Mouse (Mus musculus): ENCODE results near the gene Atp11b. TPM values are rescaled to one million over a fixed set of nuclear protein-coding genes. Genes with fewer than 3 reads are reported as not detected.

Atp11b gene
- polyA plus RNA-seq, 1 experiment from 2014 or later = 36.2 TPM

DNA sequence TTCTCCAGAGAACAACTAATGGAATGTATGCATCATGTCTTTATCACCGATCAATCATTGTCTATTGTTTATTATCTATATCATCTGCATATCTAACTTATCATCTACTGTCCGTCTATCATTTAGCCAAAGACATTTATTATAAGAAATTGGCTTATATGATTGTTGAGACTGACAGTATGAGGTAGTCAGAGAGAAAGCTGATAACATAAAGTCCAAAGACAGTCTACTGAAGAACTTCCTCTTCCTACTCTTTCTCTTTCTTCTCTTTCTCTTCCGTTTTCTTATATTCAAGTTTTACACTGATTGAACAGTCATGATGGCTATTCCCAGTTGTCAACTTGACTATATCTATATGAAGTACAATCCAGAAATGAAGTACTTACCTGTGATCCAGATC is 15.8 kb upstream of the Atp11b start:
- ATAC-seq (ENCODE audit: insufficient read depth) (no peak), DNase-seq (no peak)
- Histone ChIP-seq H3K4me2 (no peak overlapping the region), H3K4me3 (ENCODE audit: low read depth, low read length) (no peak overlapping the region), H3K9me3 (ENCODE audit: low read depth, low read length) (no peaks in the 10 kb centered on the region), H3K36me3 (ENCODE audit: insufficient read depth) (no peaks in the 10 kb centered on the region), H3K4me1 (ENCODE audit: insufficient read depth) (no peaks in the 10 kb centered on the region), H3K27ac (ENCODE audit: low read depth) (no peak overlapping the region), H3K9ac (no peak overlapping the region), H3K27me3 (ENCODE audit: insufficient read depth, low read length) (no peaks in the 10 kb centered on the region)
- 88% methylated on average over 3 of the region's 3 CpGs for WGBS
- no peak for TF ChIP-seq CTCF (IDR thresholded peaks at IDR 0.05; ENCODE audit: low read depth)

DNA sequence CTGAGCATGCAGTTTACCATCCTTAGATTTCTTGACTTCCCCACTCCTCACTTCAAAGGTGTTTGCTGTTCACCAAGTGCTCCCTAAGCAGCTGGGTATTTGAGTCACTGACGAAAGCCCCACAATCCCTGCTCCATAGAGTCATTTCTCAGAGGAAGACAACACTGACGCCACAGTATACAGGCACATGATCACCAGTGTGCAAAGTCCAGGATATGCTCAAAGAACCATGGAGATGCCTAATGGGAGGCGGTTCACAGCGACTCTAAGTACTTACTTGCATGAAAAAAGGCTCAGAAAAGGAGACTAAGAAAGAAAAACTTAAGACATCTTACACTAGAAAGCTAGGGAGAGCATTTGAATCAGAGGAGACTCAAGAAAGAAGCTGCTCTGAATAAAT is 8.9 kb upstream of the Atp11b start:
- DNase-seq (no peak), ATAC-seq (ENCODE audit: insufficient read depth) (no peak)
- no peak for TF ChIP-seq CTCF (IDR thresholded peaks at IDR 0.05; ENCODE audit: low read depth)
- Histone ChIP-seq H3K36me3 (ENCODE audit: insufficient read depth) (no peaks in the 10 kb centered on the region), H3K4me3 (ENCODE audit: low read depth, low read length) (no peak overlapping the region), H3K27ac (ENCODE audit: low read depth) (no peak overlapping the region), H3K4me1 (ENCODE audit: insufficient read depth) (no peaks in the 10 kb centered on the region), H3K4me2 (no peak overlapping the region), H3K9ac (no peak overlapping the region), H3K27me3 (ENCODE audit: insufficient read depth, low read length) (no peaks in the 10 kb centered on the region), H3K9me3 (ENCODE audit: low read depth, low read length) (no peaks in the 10 kb centered on the region)
- 53% methylated on average over 4 of the region's 4 CpGs for WGBS

GRCm38 (mm10) chr3:35746840-35747456 is 7.0 kb upstream of the Atp11b start:
- H3K36me3 ChIP-seq (ENCODE audit: insufficient read depth) = no peaks in the 10 kb centered on the region
- no peaks in the 10 kb centered on the region for H3K4me1 ChIP-seq (ENCODE audit: insufficient read depth)
- ATAC-seq (ENCODE audit: insufficient read depth) (no peak), DNase-seq (no peak)
- no peak overlapping the region for H3K27ac ChIP-seq (ENCODE audit: low read depth)
- H3K27me3 ChIP-seq (ENCODE audit: insufficient read depth, low read length) = no peaks in the 10 kb centered on the region
- H3K9me3 ChIP-seq (ENCODE audit: low read depth, low read length) = no peaks in the 10 kb centered on the region
- no peak overlapping the region for H3K4me3 ChIP-seq (ENCODE audit: low read depth, low read length)
- no peak overlapping the region for H3K4me2 ChIP-seq
- WGBS = 57% methylated on average over 9 of the region's 9 CpGs
- no peak overlapping the region for H3K9ac ChIP-seq
- TF ChIP-seq CTCF (IDR thresholded peaks at IDR 0.05; ENCODE audit: low read depth) = no peak

- Histone ChIP-seq H3K27me3 (ENCODE audit: insufficient read depth, low read length) (no peaks in the 10 kb centered on the region), H3K4me2 (no peak overlapping the region), H3K36me3 (ENCODE audit: insufficient read depth) (no peaks in the 10 kb centered on the region), H3K27ac (ENCODE audit: low read depth) (no peak overlapping the region), H3K4me3 (ENCODE audit: low read depth, low read length) (no peak overlapping the region), H3K4me1 (ENCODE audit: insufficient read depth) (no peaks in the 10 kb centered on the region), H3K9ac (no peak overlapping the region), H3K9me3 (ENCODE audit: low read depth, low read length) (no peaks in the 10 kb centered on the region)
- DNase-seq (no peak), ATAC-seq (ENCODE audit: insufficient read depth) (no peak)
- WGBS = 48% methylated on average over 5 of the region's 5 CpGs
- peak; percentile 24 for TF ChIP-seq CTCF (IDR thresholded peaks at IDR 0.05; ENCODE audit: low read depth)
Observed at GRCm38 (mm10) chr3:35750286-35750685, 3.6 kb upstream of the Atp11b start.

DNA sequence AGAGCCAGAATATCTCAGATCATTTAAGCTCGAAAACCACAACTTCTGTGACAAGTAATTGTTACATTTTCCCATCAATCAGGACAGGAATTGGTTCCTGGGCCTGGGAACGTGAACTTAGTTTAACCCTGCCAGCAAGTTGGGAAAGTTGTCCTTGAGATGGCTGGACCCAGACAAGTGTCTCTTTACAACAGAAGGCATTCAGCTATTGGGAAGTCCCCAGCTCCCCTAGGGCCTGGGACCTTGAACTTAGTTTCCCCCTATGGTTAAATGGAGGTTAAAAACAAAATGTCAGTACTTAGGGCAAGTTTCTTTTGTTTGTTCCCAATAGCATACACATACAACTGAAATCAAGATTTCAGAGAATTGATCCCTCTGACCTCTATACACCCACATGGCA is 2.2 kb upstream of the Atp11b start:
- ATAC-seq (ENCODE audit: insufficient read depth) = no peak

GRCm38 (mm10) chr3:35762735-35763134 is 8.8 kb downstream of the Atp11b start:
- H3K4me1 ChIP-seq (ENCODE audit: insufficient read depth) = no peaks in the 10 kb centered on the region
- no peak overlapping the region for H3K9ac ChIP-seq
- WGBS = 52% methylated on average over 4 of the region's 4 CpGs
- H3K27me3 ChIP-seq (ENCODE audit: insufficient read depth, low read length) = no peaks in the 10 kb centered on the region
- no peak for ATAC-seq (ENCODE audit: insufficient read depth)
- DNase-seq = no peak
- H3K27ac ChIP-seq (ENCODE audit: low read depth) = no peak overlapping the region
- TF ChIP-seq CTCF (IDR thresholded peaks at IDR 0.05; ENCODE audit: low read depth) = no peak
- no peaks in the 10 kb centered on the region for H3K36me3 ChIP-seq (ENCODE audit: insufficient read depth)
- H3K4me2 ChIP-seq = no peak overlapping the region
- no peak overlapping the region for H3K4me3 ChIP-seq (ENCODE audit: low read depth, low read length)
- H3K9me3 ChIP-seq (ENCODE audit: low read depth, low read length) = no peaks in the 10 kb centered on the region

More for the DNA sequence above, 2.2 kb upstream of the Atp11b start:
- DNase-seq = no peak
- H3K4me3 ChIP-seq (ENCODE audit: low read depth, low read length) = no peak overlapping the region
- H3K4me1 ChIP-seq (ENCODE audit: insufficient read depth) = no peaks in the 10 kb centered on the region
- no peak overlapping the region for H3K27ac ChIP-seq (ENCODE audit: low read depth)
- no peak for TF ChIP-seq CTCF (IDR thresholded peaks at IDR 0.05; ENCODE audit: low read depth)
- H3K4me2 ChIP-seq = no peak overlapping the region
- 33% methylated on average over 2 of the region's 2 CpGs for WGBS
- H3K9me3 ChIP-seq (ENCODE audit: low read depth, low read length) = no peaks in the 10 kb centered on the region
- no peaks in the 10 kb centered on the region for H3K27me3 ChIP-seq (ENCODE audit: insufficient read depth, low read length)
- H3K36me3 ChIP-seq (ENCODE audit: insufficient read depth) = no peaks in the 10 kb centered on the region
- no peak overlapping the region for H3K9ac ChIP-seq

DNA sequence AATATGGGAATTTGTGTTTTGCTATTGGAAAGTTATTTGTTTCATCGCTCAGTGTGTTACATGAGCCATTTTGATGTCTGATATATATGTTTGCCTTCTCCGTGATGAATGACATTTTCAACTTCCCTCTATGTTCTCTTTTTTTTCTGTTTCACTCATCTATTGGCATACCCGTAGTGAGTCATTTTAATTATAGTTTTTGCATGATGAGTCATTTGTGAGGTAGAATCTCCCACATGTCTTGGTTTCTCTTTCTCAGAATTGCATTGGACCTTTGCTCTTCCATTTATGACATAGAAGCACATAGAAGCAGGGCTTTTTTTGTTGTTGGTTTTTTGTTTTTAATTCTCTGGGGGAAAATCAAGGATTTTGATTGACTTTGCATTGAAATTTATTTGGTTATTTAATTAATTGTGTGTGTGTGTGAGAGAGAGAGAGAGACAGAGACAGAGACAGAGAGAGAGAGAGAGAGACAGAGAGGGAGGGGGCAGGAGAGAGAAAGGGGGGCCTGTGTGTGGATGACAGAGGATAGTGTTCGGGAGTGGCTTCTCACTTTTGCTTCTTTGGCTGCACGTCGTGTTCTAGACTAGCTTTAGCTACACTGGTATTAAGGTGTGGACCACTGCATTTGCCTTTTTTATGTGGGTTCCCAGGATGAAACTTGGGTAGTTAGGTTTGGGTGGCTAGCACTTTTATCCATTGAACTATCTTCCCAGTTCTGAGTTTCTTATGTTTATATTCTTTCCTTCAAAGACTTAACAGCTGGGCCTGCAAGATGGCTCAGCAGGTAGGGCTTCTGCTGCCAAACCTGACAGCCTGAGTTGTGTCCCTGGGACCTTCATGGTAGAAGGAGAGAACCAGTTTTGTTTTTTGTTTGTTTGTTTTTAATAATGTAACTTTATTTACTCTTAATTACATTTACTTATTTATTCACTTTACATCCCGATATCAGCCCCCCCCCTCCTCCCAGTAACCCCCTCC is 11.0 kb downstream of the Atp11b start:
- no peaks in the 10 kb centered on the region for H3K36me3 ChIP-seq (ENCODE audit: insufficient read depth)
- H3K27me3 ChIP-seq (ENCODE audit: insufficient read depth, low read length) = no peaks in the 10 kb centered on the region
- WGBS = 72% methylated on average over 7 of the region's 7 CpGs
- no peak for TF ChIP-seq CTCF (IDR thresholded peaks at IDR 0.05; ENCODE audit: low read depth)
- H3K4me1 ChIP-seq (ENCODE audit: insufficient read depth) = no peaks in the 10 kb centered on the region
- H3K9ac ChIP-seq = no peak overlapping the region
- DNase-seq (no peak), ATAC-seq (ENCODE audit: insufficient read depth) (no peak)
- no peak overlapping the region for H3K4me2 ChIP-seq
- no peak overlapping the region for H3K27ac ChIP-seq (ENCODE audit: low read depth)
- H3K4me3 ChIP-seq (ENCODE audit: low read depth, low read length) = no peak overlapping the region
- H3K9me3 ChIP-seq (ENCODE audit: low read depth, low read length) = no peaks in the 10 kb centered on the region
